Mouse (Mus musculus) bone marrow, adult 2 months (tissue): Measurements from ENCODE around the gene Surf6.
"Not testable (repeated sequence)": the region's sequence is repeated elsewhere in the genome, so short reads cannot be mapped to it uniquely, and the experiment has no call there.

ENCODE experiments used
- CTCF ChIP-seq: fragments of 200-500 bp; IDR thresholded peaks from 2 replicates; pipeline ENCODE4 v1.5.1; 2011; ENCODE audit warnings: low read length, control low read depth; ENCODE audit not compliant: control insufficient read depth, insufficient read depth
- POLR2A ChIP-seq: fragments of 200-500 bp; IDR thresholded peaks from 2 replicates; pipeline ENCODE4 v1.6.1; 2011; ENCODE audit warnings: low read depth, mild to moderate bottlenecking, control low read depth, low read length, borderline replicate concordance; ENCODE audit not compliant: control insufficient read depth

GRCm38 (mm10) chr2:26885541-26885940 is 17.1 kb downstream of the Surf6 start:
- not testable (repeated sequence) for TF ChIP-seq POLR2A, CTCF
